In genomic region chr4:121540040-121540439, GRCm38 (mm10) we compare ENCODE assay signal across 25 mouse cellular contexts.
"Had no signal": no experiment of that assay in that cellular context is flagged by ENCODE, and none has a peak within 500 bp of the region (broad histone marks: within the 10 kb centered on the region; RNA-seq: fewer than 3 reads in every experiment).

No protein-coding gene starts in this region.

- H3K4me2 ChIP-seq: embryonic facial prominence, embryonic 12.5 days; embryonic facial prominence, embryonic 13.5 days; embryonic facial prominence, embryonic 15.5 days; forebrain, embryonic 12.5 days; forebrain, embryonic 13.5 days; forebrain, embryonic 15.5 days had no signal

- H3K27ac ChIP-seq: embryonic facial prominence, embryonic 10.5 days; embryonic facial prominence, embryonic 12.5 days; embryonic facial prominence, embryonic 13.5 days; embryonic facial prominence, embryonic 15.5 days; forebrain, embryonic 10.5 days; forebrain, embryonic 12.5 days; forebrain, embryonic 13.5 days; forebrain, embryonic 15.5 days; gastrocnemius, adult 2 months; heart, adult 2 months had no signal

- H3K36me3 ChIP-seq: embryonic facial prominence, embryonic 10.5 days; embryonic facial prominence, embryonic 12.5 days; embryonic facial prominence, embryonic 13.5 days; embryonic facial prominence, embryonic 15.5 days; forebrain, embryonic 10.5 days; forebrain, embryonic 12.5 days; forebrain, embryonic 15.5 days had no signal

- H3K4me1 ChIP-seq: embryonic facial prominence, embryonic 10.5 days; embryonic facial prominence, embryonic 12.5 days; embryonic facial prominence, embryonic 13.5 days; embryonic facial prominence, embryonic 15.5 days; forebrain, embryonic 10.5 days; forebrain, embryonic 12.5 days; forebrain, embryonic 13.5 days; forebrain, embryonic 15.5 days had no signal

- H3K9me3 ChIP-seq: embryonic facial prominence, embryonic 15.5 days had no signal

- DNase-seq: cerebellum, adult 9-10 months; cerebellum, adult 9-11 months; cerebellum, postnatal 10 days; cerebellum, postnatal 14 days; cerebellum, postnatal 25 days; cerebellum, postnatal 36 days; embryo, embryonic 11 days; forebrain, postnatal 0 days; gastrocnemius, adult 2 months; gastrocnemius, postnatal 10 days; gastrocnemius, postnatal 14 days; gastrocnemius, postnatal 25 days; gastrocnemius, postnatal 36 days; heart, adult 11 months; heart, adult 18-20 months; heart, adult 2 months had no signal

- H3K9ac ChIP-seq: embryonic facial prominence, embryonic 12.5 days; embryonic facial prominence, embryonic 13.5 days; embryonic facial prominence, embryonic 15.5 days; forebrain, embryonic 12.5 days; forebrain, embryonic 13.5 days; forebrain, embryonic 15.5 days; forebrain, postnatal 0 days had no signal

- H3K4me3 ChIP-seq: embryonic facial prominence, embryonic 10.5 days; embryonic facial prominence, embryonic 12.5 days; embryonic facial prominence, embryonic 13.5 days; embryonic facial prominence, embryonic 15.5 days; erythroblast, embryonic 14.5 days; forebrain, embryonic 10.5 days; forebrain, embryonic 12.5 days; forebrain, embryonic 13.5 days; forebrain, embryonic 15.5 days; gastrocnemius, adult 2 months; heart, adult 2 months had no signal

- H3K27me3 ChIP-seq: embryonic facial prominence, embryonic 12.5 days; embryonic facial prominence, embryonic 13.5 days; embryonic facial prominence, embryonic 15.5 days; forebrain, embryonic 12.5 days; forebrain, embryonic 13.5 days; forebrain, embryonic 15.5 days had no signal
